ENCODE assay signal across 25 mouse cellular contexts in the genomic region with DNA sequence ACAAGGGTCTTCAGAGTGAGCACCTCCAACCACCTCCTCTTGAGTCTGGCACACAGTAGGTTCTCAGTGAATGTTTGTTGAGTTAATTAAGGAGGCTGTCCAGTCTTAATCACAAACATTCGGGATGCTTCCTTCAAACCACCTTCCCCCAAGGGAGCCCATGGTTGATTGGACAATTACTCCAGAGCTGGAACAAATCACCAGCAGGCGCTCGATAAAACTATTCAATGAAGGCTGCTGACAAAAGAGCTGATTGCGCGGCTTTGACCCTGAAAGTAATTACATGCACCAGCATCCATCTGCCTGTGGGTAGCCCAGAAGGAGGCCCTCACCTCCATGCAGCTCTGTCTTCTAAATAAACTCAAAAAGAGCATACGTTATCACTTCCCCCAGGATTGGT.
DNase-seq lines count a peak whose midpoint lies in the region; ATAC-seq and TF ChIP-seq lines count a peak whose summit lies in the region.
"Had no signal": no experiment of that assay in that cellular context is flagged by ENCODE, and none has a peak within 500 bp of the region (broad histone marks: within the 10 kb centered on the region; RNA-seq: fewer than 3 reads in every experiment).

No protein-coding gene starts in this region.

- H3K4me3 ChIP-seq in midbrain, embryonic 14.5 days (replicated peaks; ENCODE audit: low read depth, low read length) = no peak overlapping the region
- no peak overlapping the region for H3K4me3 ChIP-seq in midbrain, embryonic 15.5 days
- no peak overlapping the region for H3K4me3 ChIP-seq in embryonic facial prominence, embryonic 10.5 days
- no peak overlapping the region for H3K4me3 ChIP-seq in lung, postnatal 0 days (ENCODE audit: low read depth, low read length)
- H3K4me3 ChIP-seq: forebrain, embryonic 13.5 days; heart, adult 2 months; heart, embryonic 12.5 days; left cerebral cortex, adult 2 months; liver, embryonic 12.5 days had no signal

- no peaks in the 10 kb centered on the region for H3K9me3 ChIP-seq in midbrain, embryonic 14.5 days (ENCODE audit: control insufficient read depth, low read length)
- H3K9me3 ChIP-seq in midbrain, embryonic 15.5 days = no peaks in the 10 kb centered on the region
- no peaks in the 10 kb centered on the region for H3K9me3 ChIP-seq in embryonic facial prominence, embryonic 10.5 days
- H3K9me3 ChIP-seq in lung, postnatal 0 days (ENCODE audit: low read length) = no peaks in the 10 kb centered on the region
- H3K9me3 ChIP-seq: forebrain, embryonic 13.5 days; heart, embryonic 12.5 days; liver, embryonic 12.5 days had no signal

- peak; percentile 73 for DNase-seq in heart, adult 11 months
- no peak for DNase-seq in heart, adult 18-20 months
- DNase-seq in midbrain, embryonic 14.5 days = peak; percentile 21
- peak; percentile 10 for DNase-seq in embryonic facial prominence, embryonic 10.5 days (ENCODE audit: low spot score)
- DNase-seq in retina, embryonic 14.5 days (ENCODE audit: low spot score) = peak; percentile 75
- no peak for DNase-seq in lung, postnatal 0 days (ENCODE audit: low spot score)
- DNase-seq: adrenal gland, postnatal 25 days; cerebellum, adult 2 months; cerebellum, postnatal 14 days; gastrocnemius, postnatal 25 days; heart, postnatal 4 days; kidney, adult 9 months; kidney, postnatal 14 days; liver, postnatal 0 days; thymus, adult 2 months; thymus, postnatal 36 days had no signal

- H3K4me2 ChIP-seq in midbrain, embryonic 14.5 days (ENCODE audit: low read length) = no peak overlapping the region
- no peak overlapping the region for H3K4me2 ChIP-seq in midbrain, embryonic 15.5 days
- H3K4me2 ChIP-seq in lung, postnatal 0 days (replicated peaks; ENCODE audit: low read depth, low read length) = no peak overlapping the region
- H3K4me2 ChIP-seq: forebrain, embryonic 13.5 days; heart, embryonic 12.5 days; liver, embryonic 12.5 days; midbrain, embryonic 11.5 days had no signal

- no peak for TF ChIP-seq CTCF in lung, postnatal 0 days (IDR thresholded peaks at IDR 0.05)

- no peak overlapping the region for H3K27ac ChIP-seq in midbrain, embryonic 14.5 days (replicated peaks; ENCODE audit: low read depth, low read length)
- H3K27ac ChIP-seq in midbrain, embryonic 15.5 days = no peak overlapping the region
- H3K27ac ChIP-seq in embryonic facial prominence, embryonic 10.5 days (replicated peaks) = no peak overlapping the region
- no peak overlapping the region for H3K27ac ChIP-seq in lung, postnatal 0 days (ENCODE audit: low read length)
- H3K27ac ChIP-seq: forebrain, embryonic 13.5 days; heart, adult 2 months; left cerebral cortex, adult 2 months; liver, embryonic 12.5 days had no signal

- ATAC-seq in midbrain, embryonic 14.5 days (ENCODE audit: low FRiP score, low TSS enrichment) = no peak
- ATAC-seq in midbrain, embryonic 15.5 days (replicated peaks) = no peak
- no peak for ATAC-seq in lung, postnatal 0 days
- ATAC-seq: CD4-positive, CD25-positive, alpha-beta regulatory T cell, adult 4 months; forebrain, embryonic 13.5 days; intestine, postnatal 0 days; liver, embryonic 12.5 days; liver, postnatal 0 days had no signal

- H3K27me3 ChIP-seq in midbrain, embryonic 14.5 days (ENCODE audit: control insufficient read depth, insufficient read depth, low read length) = no peaks in the 10 kb centered on the region
- no peaks in the 10 kb centered on the region for H3K27me3 ChIP-seq in midbrain, embryonic 15.5 days (replicated peaks)
- H3K27me3 ChIP-seq in embryonic facial prominence, embryonic 10.5 days (replicated peaks; ENCODE audit: low read depth, poor library complexity, severe bottlenecking) = no peaks in the 10 kb centered on the region
- no peaks in the 10 kb centered on the region for H3K27me3 ChIP-seq in lung, postnatal 0 days (replicated peaks; ENCODE audit: insufficient read depth, low read length)
- H3K27me3 ChIP-seq: forebrain, embryonic 13.5 days; heart, embryonic 12.5 days; liver, embryonic 12.5 days had no signal

- 43% methylated on average over 6 of the region's 6 CpGs for WGBS in midbrain, embryonic 14.5 days
- WGBS in midbrain, embryonic 15.5 days = 32% methylated on average over 6 of the region's 6 CpGs
- 66% methylated on average over 6 of the region's 6 CpGs for WGBS in embryonic facial prominence, embryonic 10.5 days
- 81% methylated on average over 6 of the region's 6 CpGs for WGBS in lung, postnatal 0 days

- H3K9ac ChIP-seq in midbrain, embryonic 14.5 days (replicated peaks; ENCODE audit: low read length) = no peak overlapping the region
- H3K9ac ChIP-seq in midbrain, embryonic 15.5 days = no peak overlapping the region
- no peak overlapping the region for H3K9ac ChIP-seq in lung, postnatal 0 days (replicated peaks; ENCODE audit: low read depth)
- H3K9ac ChIP-seq: forebrain, embryonic 13.5 days; heart, embryonic 12.5 days; liver, embryonic 12.5 days; liver, postnatal 0 days had no signal

- no peaks in the 10 kb centered on the region for H3K4me1 ChIP-seq in midbrain, embryonic 14.5 days (ENCODE audit: control insufficient read depth, insufficient read depth, low read length)
- no peaks in the 10 kb centered on the region for H3K4me1 ChIP-seq in midbrain, embryonic 15.5 days
- H3K4me1 ChIP-seq in embryonic facial prominence, embryonic 10.5 days = no peaks in the 10 kb centered on the region
- H3K4me1 ChIP-seq in lung, postnatal 0 days (ENCODE audit: insufficient read depth, low read depth, low read length) = no peaks in the 10 kb centered on the region
- H3K4me1 ChIP-seq: forebrain, embryonic 13.5 days; heart, embryonic 12.5 days; liver, embryonic 12.5 days had no signal

- H3K36me3 ChIP-seq in midbrain, embryonic 14.5 days (ENCODE audit: control insufficient read depth, insufficient read depth, low read length) = no peaks in the 10 kb centered on the region
- H3K36me3 ChIP-seq in midbrain, embryonic 15.5 days (replicated peaks) = no peaks in the 10 kb centered on the region
- no peaks in the 10 kb centered on the region for H3K36me3 ChIP-seq in embryonic facial prominence, embryonic 10.5 days (replicated peaks)
- H3K36me3 ChIP-seq in lung, postnatal 0 days (ENCODE audit: insufficient read depth, low read length) = no peaks in the 10 kb centered on the region
- H3K36me3 ChIP-seq: heart, embryonic 12.5 days; liver, embryonic 12.5 days had no signal

- TF ChIP-seq EP300 in lung, postnatal 0 days (IDR thresholded peaks at IDR 0.05) = no peak

Comparison
In these comparisons a context has a peak if more than half of its experiments do, and no peak if none do; other contexts are left out.
1. DNase-seq: peak in heart, adult 11 months (single experiment), midbrain, embryonic 14.5 days (single experiment), embryonic facial prominence, embryonic 10.5 days (single experiment) and retina, embryonic 14.5 days (single experiment); none in heart, adult 18-20 months (0 of 2) and lung, postnatal 0 days (single experiment).